Mouse (Mus musculus) heart, adult 2 months (tissue): ENCODE measurements around the gene Fcor.

Experiments
- CTCF ChIP-seq: fragments of 200-600 bp; IDR thresholded peaks from 2 replicates; pipeline ENCODE4 v1.8.1; 2022; ENCODE audit warnings: antibody characterized with exemption, mild to moderate bottlenecking, moderate library complexity
- EP300 ChIP-seq: fragments of 200-500 bp; IDR thresholded peaks from 2 replicates; pipeline ENCODE4 v1.6.1; 2011; ENCODE audit warnings: low read depth, low read length, control low read depth; ENCODE audit not compliant: insufficient read depth

GRCm38 (mm10) chr8:3710312-3710711 lies 38.1 kb upstream of the Fcor start:
- TF ChIP-seq EP300 = no peak
- no peak for TF ChIP-seq CTCF
